Mouse (Mus musculus) bone marrow macrophage, adult 2 months (primary cell): Measurements from ENCODE around the gene Gm10643. TPM values are rescaled to one million over a fixed set of nuclear protein-coding genes. Genes with fewer than 3 reads are reported as not detected.

Experiments used
- H3K27ac ChIP-seq: 2 replicates; pipeline ENCODE4 v1.5.1; 2012; ENCODE audit warnings: low read depth, low read length; ENCODE audit not compliant: insufficient read depth
- H3K4me1 ChIP-seq: 2 replicates; pipeline ENCODE4 v1.6.1; 2012; ENCODE audit warnings: low read length; ENCODE audit not compliant: control insufficient read depth, insufficient read depth
- H3K4me3 ChIP-seq: 2 replicates; pipeline ENCODE4 v1.5.1; 2012; ENCODE audit warnings: mild to moderate bottlenecking, low read length, moderate library complexity; ENCODE audit not compliant: insufficient read depth
- CTCF ChIP-seq: IDR thresholded peaks from 2 replicates; pipeline ENCODE4 v1.5.1; 2012; ENCODE audit warnings: low read depth, mild to moderate bottlenecking, low read length, moderate library complexity
- POLR2A ChIP-seq: IDR thresholded peaks from 2 replicates; pipeline ENCODE4 v1.6.1; 2012; ENCODE audit warnings: mild to moderate bottlenecking, low read depth, low read length, borderline replicate concordance
- polyA plus RNA-seq: library from polyadenylated mRNA; stranded (reverse); fragments of >200 nt; gene quantifications from 2 replicates; pipeline ENCODE4 v1.2.4, GENCODE M21; 2012; ENCODE audit not compliant: missing spikeins, insufficient read depth, insufficient read length

Gene Gm10643
- polyA plus RNA-seq, result 0.58 and 1.0 TPM in 2 replicates

GRCm38 (mm10) chr8:84065037-84065436, at the start of gene Gm10643:
Gm10643 (minus strand) TSS chr8:84065137.
- H3K27ac ChIP-seq, result peak within 1 kb of the TSS; percentile 59
- peak within 1 kb of the TSS; percentile 73 for H3K4me3 ChIP-seq
- TF ChIP-seq CTCF (no peak), POLR2A (no peak)
- peaks cover 44% of the 10 kb centered on the region for H3K4me1 ChIP-seq

GRCm38 (mm10) chr8:84106216-84107040, 41.5 kb upstream of the Gm10643 start:
- Histone ChIP-seq H3K4me1 (peaks cover 17% of the 10 kb centered on the region), H3K4me3 (no peak overlapping the region), H3K27ac (no peak overlapping the region)
- no peak for TF ChIP-seq POLR2A
- TF ChIP-seq CTCF, result no peak

DNA sequence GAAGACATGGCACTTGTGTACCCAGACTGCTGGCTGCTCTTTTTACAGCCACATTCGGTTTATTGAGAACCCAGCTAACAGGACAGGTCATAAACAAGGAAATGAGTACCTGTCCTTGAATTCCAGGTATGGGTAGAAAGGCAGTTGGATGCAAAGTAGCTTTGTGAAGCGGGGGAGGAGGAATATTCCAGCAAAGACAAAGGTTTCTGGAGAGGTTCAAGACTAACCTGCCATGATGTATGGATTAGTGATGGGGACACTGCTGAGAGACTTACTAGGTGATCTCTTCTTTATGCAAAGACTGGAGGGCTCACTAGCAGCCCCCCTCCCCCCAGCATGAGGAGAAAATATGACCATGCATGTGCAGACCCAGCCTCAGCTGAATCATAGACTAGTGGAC, 40.7 kb upstream of the Gm10643 start:
- no peak overlapping the region for H3K27ac ChIP-seq
- H3K4me3 ChIP-seq, result no peak overlapping the region
- TF ChIP-seq CTCF (no peak), POLR2A (no peak)
- H3K4me1 ChIP-seq, result peaks cover 17% of the 10 kb centered on the region

GRCm38 (mm10) chr8:84104697-84105609, 40.0 kb upstream of the Gm10643 start, which contains the start of gene Dcaf15:
Dcaf15 (minus strand) TSS chr8:84104768.
- TF ChIP-seq POLR2A (no peak), CTCF (no peak)
- Histone ChIP-seq H3K4me1 (peaks cover 17% of the 10 kb centered on the region), H3K27ac (no peak within 1 kb of the TSS)

GRCm38 (mm10) chr8:84104221-84104620, 39.3 kb upstream of the Gm10643 start:
- no peak overlapping the region for H3K27ac ChIP-seq
- TF ChIP-seq CTCF (no peak), POLR2A (no peak)

More at GRCm38 (mm10) chr8:84104697-84105609, 40.0 kb upstream of the Gm10643 start, which contains the start of gene Dcaf15:
- H3K4me3 ChIP-seq, result peak within 1 kb of the TSS; percentile 87

GRCm38 (mm10) chr8:84103601-84104000, 38.7 kb upstream of the Gm10643 start:
- Histone ChIP-seq H3K4me3 (peak overlapping the region; percentile 87), H3K4me1 (peaks cover 17% of the 10 kb centered on the region), H3K27ac (no peak overlapping the region)
- TF ChIP-seq POLR2A (no peak), CTCF (no peak)

More at GRCm38 (mm10) chr8:84104221-84104620, 39.3 kb upstream of the Gm10643 start:
- Histone ChIP-seq H3K4me3 (peak overlapping the region; percentile 87), H3K4me1 (peaks cover 17% of the 10 kb centered on the region)

GRCm38 (mm10) chr8:84101476-84102270, 36.7 kb upstream of the Gm10643 start:
- TF ChIP-seq POLR2A (no peak), CTCF (no peak)
- peaks cover 17% of the 10 kb centered on the region for H3K4me1 ChIP-seq
- H3K4me3 ChIP-seq, result no peak overlapping the region
- H3K27ac ChIP-seq, result no peak overlapping the region

- no peak overlapping the region for H3K27ac ChIP-seq
- 0 out of 2 replicates have a peak, but pooled peaks cover 3% of the 10 kb centered on the region for H3K4me1 ChIP-seq
- TF ChIP-seq POLR2A (no peak), CTCF (no peak)
- no peak overlapping the region for H3K4me3 ChIP-seq
These were observed 33.4 kb upstream of the Gm10643 start for GRCm38 (mm10) chr8:84098376-84098775.

DNA sequence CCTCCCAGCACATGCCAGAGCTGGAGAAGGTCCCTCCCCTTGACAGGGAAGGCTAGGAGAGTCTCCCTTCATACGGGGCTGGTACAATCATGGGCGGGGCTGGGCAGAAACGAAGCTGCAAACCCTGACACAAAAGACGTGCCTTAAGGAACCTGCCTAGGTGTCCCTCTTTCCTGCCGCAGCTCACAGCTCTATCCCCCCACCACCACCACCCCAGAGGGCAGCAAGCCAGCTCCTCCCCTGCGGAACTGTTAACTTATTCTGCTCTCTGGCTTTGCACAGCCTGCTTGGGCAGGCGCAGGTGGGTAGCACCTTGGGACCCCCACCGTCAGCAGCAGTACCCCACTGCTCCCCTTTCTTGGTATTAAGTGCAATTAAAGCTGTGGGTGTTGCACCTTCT, 31.1 kb upstream of the Gm10643 start:
- Histone ChIP-seq H3K4me3 (no peak overlapping the region), H3K27ac (no peak overlapping the region), H3K4me1 (no peaks in the 10 kb centered on the region)
- TF ChIP-seq POLR2A (no peak), CTCF (no peak)
